Mouse (Mus musculus): ENCODE results near the gene Ptprd. TPM values are rescaled to one million over a fixed set of nuclear protein-coding genes. Genes with fewer than 3 reads are reported as not detected.

The Ptprd gene
- polyA plus RNA-seq, 1 experiment = 7.4 TPM

- 81% methylated on average over 2 of the region's 2 CpGs for WGBS
- H3K4me1 ChIP-seq (ENCODE audit: control insufficient read depth, insufficient read depth, low read length) = no peaks in the 10 kb centered on the region
- H3K4me3 ChIP-seq (replicated peaks; ENCODE audit: control insufficient read depth, low read depth, low read length) = no peak overlapping the region
- TF ChIP-seq CTCF (IDR thresholded peaks at IDR 0.05; ENCODE audit: control insufficient read depth, insufficient read depth, low read length) = no peak
- no peak for TF ChIP-seq POLR2A (IDR thresholded peaks at IDR 0.05; ENCODE audit: borderline replicate concordance, control insufficient read depth, low read depth, low read length)
- H3K27ac ChIP-seq (ENCODE audit: control insufficient read depth, insufficient read depth, low read depth, low read length, poor library complexity) = no peak overlapping the region
These were observed 1551.6 kb downstream of the Ptprd start for GRCm38 (mm10) chr4:76660146-76660545.

DNA sequence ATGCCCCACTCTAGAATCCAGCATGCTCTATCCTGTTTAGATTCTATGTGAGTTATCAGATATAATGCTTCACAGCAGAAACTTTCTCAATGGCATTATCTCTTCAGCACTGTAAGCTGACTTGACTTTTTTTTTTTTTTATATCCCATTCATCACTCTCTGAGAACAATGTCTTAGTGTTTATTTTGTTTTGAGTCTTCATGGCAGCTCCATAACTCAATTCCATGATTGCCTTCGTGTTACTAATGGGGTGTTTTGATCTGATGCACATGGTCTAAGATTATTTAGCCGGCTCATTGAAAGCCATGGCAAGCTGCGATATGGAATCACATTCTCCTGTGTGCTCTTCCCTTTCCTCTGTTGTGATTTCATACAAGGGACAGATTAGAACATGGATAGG is 1555.0 kb downstream of the Ptprd start:
- Histone ChIP-seq H3K4me3 (replicated peaks; ENCODE audit: control insufficient read depth, low read depth, low read length) (no peak overlapping the region), H3K27ac (ENCODE audit: control insufficient read depth, insufficient read depth, low read depth, low read length, poor library complexity) (no peak overlapping the region), H3K4me1 (ENCODE audit: control insufficient read depth, insufficient read depth, low read length) (no peaks in the 10 kb centered on the region)
- WGBS = 64% methylated on average over 3 of the region's 3 CpGs
- no peak for TF ChIP-seq POLR2A (IDR thresholded peaks at IDR 0.05; ENCODE audit: borderline replicate concordance, control insufficient read depth, low read depth, low read length)

DNA sequence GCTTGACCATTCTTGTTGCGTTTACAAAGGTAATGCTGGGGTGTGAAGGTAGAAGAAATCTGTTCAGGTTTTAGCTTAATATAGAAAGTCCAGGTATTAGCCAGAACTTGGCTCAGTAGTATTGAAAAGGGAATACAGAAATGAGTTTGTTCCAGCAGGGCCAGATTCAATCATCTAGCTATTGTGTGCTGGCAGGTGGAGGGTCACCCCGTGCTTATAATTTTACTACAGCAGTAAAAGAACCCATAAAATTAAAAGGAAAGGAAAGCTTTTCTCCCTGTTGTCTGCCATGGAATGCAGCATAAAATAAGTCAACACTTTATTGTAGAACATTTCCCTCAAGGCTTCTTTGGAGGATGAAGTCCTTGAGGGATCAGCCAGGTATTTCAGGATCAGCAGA is 1558.8 kb downstream of the Ptprd start:
- 77% methylated on average over 2 of the region's 2 CpGs for WGBS
- no peak overlapping the region for H3K27ac ChIP-seq (ENCODE audit: control insufficient read depth, insufficient read depth, low read depth, low read length, poor library complexity)
- no peaks in the 10 kb centered on the region for H3K4me1 ChIP-seq (ENCODE audit: control insufficient read depth, insufficient read depth, low read length)
- H3K4me3 ChIP-seq (replicated peaks; ENCODE audit: control insufficient read depth, low read depth, low read length) = no peak overlapping the region
- no peak for TF ChIP-seq POLR2A (IDR thresholded peaks at IDR 0.05; ENCODE audit: borderline replicate concordance, control insufficient read depth, low read depth, low read length)
- no peak for TF ChIP-seq CTCF (IDR thresholded peaks at IDR 0.05; ENCODE audit: control insufficient read depth, insufficient read depth, low read length)

GRCm38 (mm10) chr4:76621740-76622139 is 1590.0 kb downstream of the Ptprd start:
- no peaks in the 10 kb centered on the region for H3K4me1 ChIP-seq (ENCODE audit: control insufficient read depth, insufficient read depth, low read length)
- no peak overlapping the region for H3K27ac ChIP-seq (ENCODE audit: control insufficient read depth, insufficient read depth, low read depth, low read length, poor library complexity)
- TF ChIP-seq POLR2A (IDR thresholded peaks at IDR 0.05; ENCODE audit: borderline replicate concordance, control insufficient read depth, low read depth, low read length) = no peak
- TF ChIP-seq CTCF (IDR thresholded peaks at IDR 0.05; ENCODE audit: control insufficient read depth, insufficient read depth, low read length) = no peak
- H3K4me3 ChIP-seq (replicated peaks; ENCODE audit: control insufficient read depth, low read depth, low read length) = no peak overlapping the region
- WGBS = 76% methylated on average over 7 of the region's 7 CpGs

DNA sequence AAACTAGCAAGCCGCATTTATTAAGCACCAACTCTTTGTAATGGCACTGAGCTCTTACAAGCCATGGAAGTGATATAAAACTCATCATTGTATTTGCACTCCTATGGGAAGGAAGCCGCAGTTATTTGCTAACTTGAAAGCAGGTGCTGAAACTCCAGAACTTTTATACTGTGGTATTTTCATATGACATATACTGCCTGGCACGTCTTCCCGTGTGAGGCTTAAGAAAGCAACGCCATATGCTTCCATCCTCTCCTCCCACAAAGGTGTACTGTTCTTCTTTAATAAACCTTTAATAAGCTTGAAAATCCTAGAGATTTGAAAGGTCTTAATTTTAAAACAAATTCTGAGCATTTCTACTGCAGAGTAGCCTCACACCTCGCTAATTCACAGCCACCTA is 1595.1 kb downstream of the Ptprd start:
- WGBS = 85% methylated on average over 6 of the region's 6 CpGs
- Histone ChIP-seq H3K27ac (ENCODE audit: control insufficient read depth, insufficient read depth, low read depth, low read length, poor library complexity) (no peak overlapping the region), H3K4me1 (ENCODE audit: control insufficient read depth, insufficient read depth, low read length) (no peaks in the 10 kb centered on the region), H3K4me3 (replicated peaks; ENCODE audit: control insufficient read depth, low read depth, low read length) (no peak overlapping the region)
- no peak for TF ChIP-seq CTCF (IDR thresholded peaks at IDR 0.05; ENCODE audit: control insufficient read depth, insufficient read depth, low read length)

DNA sequence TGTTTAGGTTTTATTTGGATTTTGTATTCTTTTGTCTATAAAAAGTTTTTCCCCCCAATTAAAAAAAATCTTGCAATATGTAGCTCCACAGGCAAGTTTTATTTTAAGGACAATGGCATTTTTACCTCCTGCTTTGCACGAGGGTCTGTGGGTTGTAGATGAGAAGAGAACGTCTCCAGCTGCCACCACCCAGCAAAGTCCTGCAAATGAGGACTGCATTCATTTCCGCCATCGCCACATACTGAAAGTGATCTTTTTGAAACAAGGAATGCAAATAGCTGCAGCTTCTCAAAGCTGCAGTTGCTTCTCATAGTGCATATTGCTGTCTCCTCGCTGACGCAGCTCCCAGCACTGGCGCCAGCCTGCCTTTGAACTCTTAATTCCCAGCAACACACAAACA is 1603.5 kb downstream of the Ptprd start:
- Histone ChIP-seq H3K4me3 (replicated peaks; ENCODE audit: control insufficient read depth, low read depth, low read length) (no peak overlapping the region), H3K4me1 (ENCODE audit: control insufficient read depth, insufficient read depth, low read length) (no peaks in the 10 kb centered on the region), H3K27ac (ENCODE audit: control insufficient read depth, insufficient read depth, low read depth, low read length, poor library complexity) (no peak overlapping the region)
- WGBS = 49% methylated on average over 7 of the region's 7 CpGs
- TF ChIP-seq POLR2A (IDR thresholded peaks at IDR 0.05; ENCODE audit: borderline replicate concordance, control insufficient read depth, low read depth, low read length) (no peak), CTCF (IDR thresholded peaks at IDR 0.05; ENCODE audit: control insufficient read depth, insufficient read depth, low read length) (no peak)

GRCm38 (mm10) chr4:76606808-76607207 is 1605.0 kb downstream of the Ptprd start:
- Histone ChIP-seq H3K4me3 (replicated peaks; ENCODE audit: control insufficient read depth, low read depth, low read length) (no peak overlapping the region), H3K27ac (ENCODE audit: control insufficient read depth, insufficient read depth, low read depth, low read length, poor library complexity) (no peak overlapping the region), H3K4me1 (ENCODE audit: control insufficient read depth, insufficient read depth, low read length) (no peaks in the 10 kb centered on the region)
- TF ChIP-seq CTCF (IDR thresholded peaks at IDR 0.05; ENCODE audit: control insufficient read depth, insufficient read depth, low read length) = no peak
- TF ChIP-seq POLR2A (IDR thresholded peaks at IDR 0.05; ENCODE audit: borderline replicate concordance, control insufficient read depth, low read depth, low read length) = no peak
- 46% methylated on average over 2 of the region's 2 CpGs for WGBS

DNA sequence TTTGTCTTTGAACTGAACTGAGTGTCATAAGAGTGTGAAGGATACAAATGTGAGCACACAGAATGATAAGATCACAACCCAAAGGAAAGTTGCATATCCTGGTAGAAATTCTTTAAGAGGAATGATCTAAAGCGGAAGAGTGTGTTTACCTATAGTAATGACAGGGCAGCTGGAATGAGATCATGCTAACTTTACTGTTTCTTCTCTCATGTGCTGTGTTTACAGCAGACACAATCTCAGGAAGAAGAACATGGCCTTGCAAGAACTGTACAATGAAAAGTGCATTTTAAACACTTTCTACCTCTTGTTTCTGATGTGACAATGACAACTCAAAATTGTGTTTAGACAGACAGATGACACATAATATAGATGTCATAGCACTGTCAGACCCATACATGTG is 1621.0 kb downstream of the Ptprd start:
- no peak overlapping the region for H3K27ac ChIP-seq (ENCODE audit: control insufficient read depth, insufficient read depth, low read depth, low read length, poor library complexity)
- H3K4me3 ChIP-seq (replicated peaks; ENCODE audit: control insufficient read depth, low read depth, low read length) = no peak overlapping the region
- no peaks in the 10 kb centered on the region for H3K4me1 ChIP-seq (ENCODE audit: control insufficient read depth, insufficient read depth, low read length)
- TF ChIP-seq POLR2A (IDR thresholded peaks at IDR 0.05; ENCODE audit: borderline replicate concordance, control insufficient read depth, low read depth, low read length) = no peak
- no peak for TF ChIP-seq CTCF (IDR thresholded peaks at IDR 0.05; ENCODE audit: control insufficient read depth, insufficient read depth, low read length)
- 86% methylated on average over 1 of the region's 1 CpGs for whole genome bisulfite sequencing

DNA sequence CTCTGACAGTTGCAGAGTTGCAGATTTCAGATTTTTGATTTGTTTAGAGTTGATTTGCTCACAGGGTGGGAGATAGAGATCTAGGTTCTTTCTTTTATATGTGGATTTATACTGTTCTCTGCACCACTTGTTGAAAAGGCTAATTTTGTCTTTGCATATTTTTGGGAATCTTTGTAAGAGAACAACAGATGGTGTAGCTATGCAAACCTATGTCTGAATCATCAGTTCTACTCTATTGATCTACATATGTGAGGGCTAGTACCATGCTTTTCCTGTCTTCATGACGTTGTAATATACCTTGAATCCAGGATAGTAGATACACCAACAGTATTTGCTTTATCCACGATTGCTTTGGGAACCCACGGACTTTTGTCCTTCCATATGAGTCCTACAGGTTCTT is 1628.7 kb downstream of the Ptprd start:
- Histone ChIP-seq H3K4me1 (ENCODE audit: control insufficient read depth, insufficient read depth, low read length) (no peaks in the 10 kb centered on the region), H3K27ac (ENCODE audit: control insufficient read depth, insufficient read depth, low read depth, low read length, poor library complexity) (no peak overlapping the region), H3K4me3 (replicated peaks; ENCODE audit: control insufficient read depth, low read depth, low read length) (no peak overlapping the region)
- 71% methylated on average over 3 of the region's 3 CpGs for WGBS
- no peak for TF ChIP-seq POLR2A (IDR thresholded peaks at IDR 0.05; ENCODE audit: borderline replicate concordance, control insufficient read depth, low read depth, low read length)
- TF ChIP-seq CTCF (IDR thresholded peaks at IDR 0.05; ENCODE audit: control insufficient read depth, insufficient read depth, low read length) = no peak
